Mouse (Mus musculus) embryonic facial prominence, embryonic 12.5 days (tissue): ENCODE measurements at regions not wholly inside any gene's neighbourhood (a gene's known extent, or its start where the extent isn't known, plus 50 kb on each side); places are given as distances from the start of the nearest gene placed in this dataset.
A peak's percentile ranks its signal among the peaks of the same experiment; 100 is the strongest.

Experiments
- ATAC-seq: fragments of 200-750 bp; cut with Nextera tagmentation; 2 replicates; pipeline ENCODE4 v1.8.0; 2017; ENCODE audit not compliant: insufficient number of reproducible peaks, insufficient read depth, low FRiP score, low TSS enrichment
- H3K27ac ChIP-seq: fragments of 300-500 bp; sonication (generic); 2 replicates; pipeline ENCODE4 v1.5.1; 2016; ENCODE audit warnings: mild to moderate bottlenecking
- H3K27me3 ChIP-seq: fragments of 300-500 bp; sonication (generic); 2 replicates; pipeline ENCODE4 v1.6.1; 2016; ENCODE audit warnings: mild to moderate bottlenecking, moderate library complexity
- H3K36me3 ChIP-seq: fragments of 300-500 bp; sonication (generic); 2 replicates; pipeline ENCODE4 v1.6.1; 2016; ENCODE audit warnings: mild to moderate bottlenecking
- H3K4me1 ChIP-seq: fragments of 300-500 bp; sonication (generic); 2 replicates; pipeline ENCODE4 v1.6.1; 2016
- H3K4me2 ChIP-seq: fragments of 300-500 bp; sonication (generic); replicated peaks from 2 replicates; pipeline ENCODE4 v1.6.1; 2016; ENCODE audit warnings: mild to moderate bottlenecking, moderate library complexity
- H3K4me3 ChIP-seq: fragments of 300-500 bp; sonication (generic); 2 replicates; pipeline ENCODE4 v1.5.1; 2016; ENCODE audit warnings: mild to moderate bottlenecking
- H3K9ac ChIP-seq: fragments of 300-500 bp; sonication (generic); 2 replicates; pipeline ENCODE4 v1.6.1; 2016; ENCODE audit warnings: mild to moderate bottlenecking, moderate library complexity
- H3K9me3 ChIP-seq: fragments of 300-500 bp; sonication (generic); 2 replicates; pipeline ENCODE4 v1.6.1; 2016; ENCODE audit warnings: mild to moderate bottlenecking, moderate library complexity
- WGBS: fragments of 180-500 bp; shearing (Covaris S2); methylation state at CpG from one replicate; pipeline ENCODE4 v1.1.7; 2016; 5-methylcytosine and 5-hydroxymethylcytosine counted together

- Histone ChIP-seq H3K4me2 (0 out of 2 replicates have a peak overlapping the region, but pooled peaks have one; percentile 9), H3K27ac (no peak overlapping the region), H3K4me3 (0 out of 2 replicates have a peak overlapping the region, but pooled peaks have one; percentile 1), H3K9ac (no peak overlapping the region), H3K36me3 (no peaks in the 10 kb centered on the region), H3K27me3 (peaks cover 27% of the 10 kb centered on the region), H3K4me1 (no peaks in the 10 kb centered on the region), H3K9me3 (no peaks in the 10 kb centered on the region)
- ATAC-seq, result no peak
- 5% methylated on average over 8 of the region's 8 CpGs for WGBS
Measured at GRCm38 (mm10) chr2:180854349-180855004, 66.3 kb downstream of the Ythdf1 start.

- Histone ChIP-seq H3K9me3 (no peaks in the 10 kb centered on the region), H3K27me3 (no peaks in the 10 kb centered on the region), H3K27ac (no peak overlapping the region), H3K4me1 (no peaks in the 10 kb centered on the region), H3K9ac (no peak overlapping the region), H3K4me2 (no peak overlapping the region), H3K36me3 (no peaks in the 10 kb centered on the region), H3K4me3 (no peak overlapping the region)
- no peak for ATAC-seq
- WGBS, result 67% methylated on average over 8 of the region's 8 CpGs
Measured at GRCm38 (mm10) chr2:180847497-180847896, 70.8 kb upstream of the Bhlhe23 start.

DNA sequence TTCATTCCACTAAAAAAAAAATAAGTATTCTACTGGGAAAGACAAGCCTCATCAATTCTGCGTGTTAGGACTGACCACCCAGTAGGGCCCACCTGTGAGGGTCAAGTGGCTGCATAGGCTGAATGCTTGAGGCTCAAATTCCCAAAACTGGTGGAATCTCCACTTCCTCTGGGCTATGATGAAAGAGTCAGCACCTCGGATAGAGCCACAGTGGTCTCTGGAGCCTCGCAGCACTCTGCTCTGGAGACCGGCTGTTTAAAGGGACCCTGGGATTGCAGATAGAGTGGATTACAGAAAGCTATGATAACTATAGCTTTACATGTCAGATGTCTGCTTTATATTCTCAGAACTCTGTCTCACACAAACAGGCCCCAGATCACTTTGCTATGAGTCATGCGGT, 68.3 kb upstream of the Bhlhe23 start:
- no peaks in the 10 kb centered on the region for H3K36me3 ChIP-seq
- no peaks in the 10 kb centered on the region for H3K9me3 ChIP-seq
- H3K4me3 ChIP-seq, result no peak overlapping the region
- no peaks in the 10 kb centered on the region for H3K27me3 ChIP-seq
- H3K27ac ChIP-seq, result no peak overlapping the region
- no peak for ATAC-seq
- no peak overlapping the region for H3K4me2 ChIP-seq
- WGBS, result 23% methylated on average over 5 of the region's 5 CpGs
- no peak overlapping the region for H3K9ac ChIP-seq
- H3K4me1 ChIP-seq, result no peaks in the 10 kb centered on the region

DNA sequence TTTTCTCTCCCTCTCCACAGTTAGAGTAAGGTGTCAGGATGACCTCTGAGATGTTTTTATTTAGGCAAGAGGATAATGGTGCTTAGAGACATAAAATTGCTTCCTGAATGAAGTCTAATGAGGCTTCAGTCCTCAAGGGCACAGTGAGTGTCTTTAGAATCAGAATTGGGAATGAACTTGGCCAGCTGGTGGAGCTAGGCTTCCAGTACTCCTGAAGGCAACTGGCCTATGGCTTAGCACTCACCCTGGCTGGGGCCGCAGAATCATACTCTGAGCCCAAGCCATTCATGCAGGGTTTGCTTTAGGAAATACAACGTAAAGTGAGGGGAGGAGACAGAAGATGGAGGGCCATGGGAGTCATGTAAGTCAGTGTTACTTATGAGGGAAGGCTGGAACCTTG, 67.0 kb upstream of the Bhlhe23 start:
- H3K9ac ChIP-seq, result no peak overlapping the region
- ATAC-seq, result no peak
- no peaks in the 10 kb centered on the region for H3K36me3 ChIP-seq
- no peak overlapping the region for H3K4me2 ChIP-seq
- H3K27ac ChIP-seq, result no peak overlapping the region
- no peaks in the 10 kb centered on the region for H3K9me3 ChIP-seq
- no peaks in the 10 kb centered on the region for H3K27me3 ChIP-seq
- 75% methylated on average over 2 of the region's 2 CpGs for WGBS
- H3K4me1 ChIP-seq, result no peaks in the 10 kb centered on the region
- no peak overlapping the region for H3K4me3 ChIP-seq

DNA sequence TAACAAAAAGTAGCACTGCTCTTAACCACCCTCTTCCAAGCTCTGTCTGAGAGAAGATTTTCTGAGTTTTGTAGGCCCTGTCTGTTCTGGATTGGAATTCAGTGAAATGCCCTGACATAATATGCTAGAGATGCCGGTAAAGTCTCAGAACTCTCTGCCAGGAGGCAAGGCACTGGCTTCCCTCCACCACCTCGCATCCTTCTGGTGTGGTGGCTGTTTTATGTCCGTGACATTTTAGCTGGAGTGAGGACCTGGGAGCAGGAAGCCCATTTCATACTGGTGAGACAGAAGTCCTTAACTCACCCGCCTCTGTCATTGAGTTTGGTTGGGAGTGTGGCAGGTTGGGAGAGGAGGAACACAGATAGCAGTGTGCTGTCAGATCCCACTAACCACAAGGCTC, 62.4 kb upstream of the Bhlhe23 start:
- H3K4me3 ChIP-seq, result no peak overlapping the region
- H3K9me3 ChIP-seq, result no peaks in the 10 kb centered on the region
- H3K4me1 ChIP-seq, result no peaks in the 10 kb centered on the region
- H3K36me3 ChIP-seq, result no peaks in the 10 kb centered on the region
- H3K9ac ChIP-seq, result no peak overlapping the region
- H3K27ac ChIP-seq, result no peak overlapping the region
- no peak for ATAC-seq
- WGBS, result 79% methylated on average over 4 of the region's 4 CpGs
- H3K27me3 ChIP-seq, result 0 out of 2 replicates have a peak, but pooled peaks cover 3% of the 10 kb centered on the region
- no peak overlapping the region for H3K4me2 ChIP-seq

GRCm38 (mm10) chr2:180837996-180838395, 61.3 kb upstream of the Bhlhe23 start:
- Histone ChIP-seq H3K4me3 (no peak overlapping the region), H3K27ac (no peak overlapping the region), H3K9ac (no peak overlapping the region), H3K36me3 (no peaks in the 10 kb centered on the region), H3K4me2 (no peak overlapping the region), H3K27me3 (0 out of 2 replicates have a peak, but pooled peaks cover 3% of the 10 kb centered on the region), H3K4me1 (no peaks in the 10 kb centered on the region), H3K9me3 (no peaks in the 10 kb centered on the region)
- 71% methylated on average over 3 of the region's 3 CpGs for WGBS
- no peak for ATAC-seq

- no peak overlapping the region for H3K4me3 ChIP-seq
- no peak overlapping the region for H3K27ac ChIP-seq
- no peak for ATAC-seq
- 0 out of 2 replicates have a peak, but pooled peaks cover 3% of the 10 kb centered on the region for H3K27me3 ChIP-seq
- no peak overlapping the region for H3K4me2 ChIP-seq
- no peaks in the 10 kb centered on the region for H3K36me3 ChIP-seq
- H3K4me1 ChIP-seq, result no peaks in the 10 kb centered on the region
- no peaks in the 10 kb centered on the region for H3K9me3 ChIP-seq
- 72% methylated on average over 9 of the region's 9 CpGs for WGBS
- H3K9ac ChIP-seq, result no peak overlapping the region
Measured at GRCm38 (mm10) chr2:180837318-180837920, 60.7 kb upstream of the Bhlhe23 start.

- Histone ChIP-seq H3K9me3 (no peaks in the 10 kb centered on the region), H3K4me3 (no peak overlapping the region), H3K36me3 (no peaks in the 10 kb centered on the region), H3K9ac (no peak overlapping the region), H3K27ac (no peak overlapping the region), H3K27me3 (0 out of 2 replicates have a peak, but pooled peaks cover 3% of the 10 kb centered on the region), H3K4me2 (no peak overlapping the region), H3K4me1 (no peaks in the 10 kb centered on the region)
- no peak for ATAC-seq
- 67% methylated on average over 6 of the region's 6 CpGs for WGBS
Measured at GRCm38 (mm10) chr2:180835936-180836602, 59.4 kb upstream of the Bhlhe23 start.

DNA sequence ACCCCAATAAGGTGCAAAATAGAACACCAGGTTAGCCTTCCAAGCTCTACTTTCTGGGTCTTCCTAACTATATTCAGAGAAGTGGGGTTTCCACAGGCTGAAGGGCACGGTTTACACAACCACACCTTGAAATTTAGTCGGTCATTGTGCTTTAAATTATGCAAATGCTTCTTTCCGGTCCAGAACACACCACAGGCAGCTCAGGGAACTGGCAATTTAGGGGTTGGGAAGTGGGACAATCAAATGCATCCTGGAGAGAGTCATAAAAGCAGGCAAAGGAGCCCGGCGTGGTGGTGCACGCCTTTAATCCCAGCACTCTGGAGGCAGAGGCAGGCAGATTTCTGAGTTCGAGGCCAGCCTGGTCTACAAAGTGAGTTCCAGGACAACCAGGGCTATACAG, 56.0 kb upstream of the Bhlhe23 start:
- no peak overlapping the region for H3K27ac ChIP-seq
- 86% methylated on average over 7 of the region's 7 CpGs for WGBS
- H3K4me1 ChIP-seq, result no peaks in the 10 kb centered on the region
- no peaks in the 10 kb centered on the region for H3K36me3 ChIP-seq
- H3K9me3 ChIP-seq, result no peaks in the 10 kb centered on the region
- no peak overlapping the region for H3K4me3 ChIP-seq
- H3K27me3 ChIP-seq, result 0 out of 2 replicates have a peak, but pooled peaks cover 3% of the 10 kb centered on the region
- no peak overlapping the region for H3K4me2 ChIP-seq
- ATAC-seq, result no peak
- H3K9ac ChIP-seq, result no peak overlapping the region

GRCm38 (mm10) chr2:180830607-180831006, 53.9 kb upstream of the Bhlhe23 start:
- Histone ChIP-seq H3K4me2 (no peak overlapping the region), H3K9me3 (no peaks in the 10 kb centered on the region), H3K4me3 (no peak overlapping the region), H3K9ac (no peak overlapping the region), H3K36me3 (no peaks in the 10 kb centered on the region), H3K27me3 (no peaks in the 10 kb centered on the region), H3K27ac (no peak overlapping the region), H3K4me1 (no peaks in the 10 kb centered on the region)
- no peak for ATAC-seq
- 78% methylated on average over 2 of the region's 2 CpGs for WGBS

GRCm38 (mm10) chr2:180828086-180828485, 51.4 kb upstream of the Bhlhe23 start:
- no peak overlapping the region for H3K4me2 ChIP-seq
- H3K9ac ChIP-seq, result no peak overlapping the region
- 66% methylated on average over 2 of the region's 2 CpGs for WGBS
- no peaks in the 10 kb centered on the region for H3K9me3 ChIP-seq
- no peak for ATAC-seq
- no peaks in the 10 kb centered on the region for H3K4me1 ChIP-seq
- no peak overlapping the region for H3K4me3 ChIP-seq
- H3K36me3 ChIP-seq, result no peaks in the 10 kb centered on the region
- H3K27me3 ChIP-seq, result no peaks in the 10 kb centered on the region
- no peak overlapping the region for H3K27ac ChIP-seq

DNA sequence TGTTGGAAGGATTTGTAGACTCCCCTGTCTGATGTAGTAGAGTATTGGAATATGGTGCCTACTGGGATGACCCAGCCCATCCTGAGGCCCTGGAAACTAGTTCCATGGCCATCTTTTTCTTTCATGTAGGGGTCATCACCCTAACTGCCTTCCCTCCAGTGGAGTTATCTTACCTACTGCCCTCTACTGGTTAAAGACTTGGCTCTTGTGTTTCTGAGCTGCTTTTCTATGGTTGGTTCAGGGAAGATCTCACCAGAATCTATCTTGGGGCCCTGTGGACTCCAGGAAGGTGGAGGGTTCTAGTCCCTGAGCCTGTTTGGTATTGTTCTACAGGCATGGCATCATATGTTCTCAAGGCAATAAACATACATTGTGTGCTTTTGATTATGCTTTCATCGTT, 50.0 kb upstream of the Bhlhe23 start:
- no peaks in the 10 kb centered on the region for H3K9me3 ChIP-seq
- H3K36me3 ChIP-seq, result no peaks in the 10 kb centered on the region
- no peak overlapping the region for H3K4me3 ChIP-seq
- H3K4me1 ChIP-seq, result no peaks in the 10 kb centered on the region
- no peak overlapping the region for H3K27ac ChIP-seq
- ATAC-seq, result no peak
- H3K27me3 ChIP-seq, result no peaks in the 10 kb centered on the region
- no peak overlapping the region for H3K4me2 ChIP-seq
- no peak overlapping the region for H3K9ac ChIP-seq
- WGBS, result 97% methylated on average over 1 of the region's 1 CpGs
